Mouse (Mus musculus) frontal cortex, postnatal 25 days (tissue): Measurements from ENCODE around the gene 9430097D07Rik.

ENCODE experiments used
- DNase-seq, 2 experiments: peaks; one replicate each; pipeline ENCODE4 v3.0.0; 2022; ENCODE audit warnings: low spot score in 2 of 2

The 9430097D07Rik gene

DNA sequence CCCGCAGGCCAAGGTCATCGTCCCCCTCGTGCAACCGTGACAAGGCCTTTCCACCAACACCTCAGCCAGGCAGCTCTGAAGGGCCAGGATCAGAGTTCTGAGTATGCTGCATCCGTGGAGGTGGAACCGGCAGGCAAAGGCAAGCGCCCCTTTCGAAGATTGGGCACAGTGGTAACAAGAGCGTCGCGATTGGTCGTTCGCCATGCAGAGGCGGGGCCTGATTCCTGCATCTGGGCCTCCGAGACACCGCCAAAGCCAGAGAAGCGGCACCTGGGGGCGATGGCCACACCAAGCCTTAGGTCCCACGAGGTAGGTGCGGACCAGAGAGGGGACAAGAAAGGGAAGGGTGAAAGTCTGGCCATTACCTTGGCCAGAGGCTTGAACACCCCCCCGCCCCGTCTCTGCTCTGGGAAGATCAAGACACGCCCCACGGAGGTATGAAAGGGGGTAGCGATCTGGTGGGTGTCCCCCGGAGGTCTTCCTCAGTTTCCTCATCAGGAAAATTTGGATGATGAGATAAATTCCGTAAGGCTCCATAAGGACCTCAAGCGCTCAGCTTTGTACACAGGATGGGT lies at the start of gene 9430097D07Rik:
9430097D07Rik (minus strand) TSS at position 99 of the 575 bp plus-strand sequence.
- DNase-seq = peak; percentile 52 to 66

DNA sequence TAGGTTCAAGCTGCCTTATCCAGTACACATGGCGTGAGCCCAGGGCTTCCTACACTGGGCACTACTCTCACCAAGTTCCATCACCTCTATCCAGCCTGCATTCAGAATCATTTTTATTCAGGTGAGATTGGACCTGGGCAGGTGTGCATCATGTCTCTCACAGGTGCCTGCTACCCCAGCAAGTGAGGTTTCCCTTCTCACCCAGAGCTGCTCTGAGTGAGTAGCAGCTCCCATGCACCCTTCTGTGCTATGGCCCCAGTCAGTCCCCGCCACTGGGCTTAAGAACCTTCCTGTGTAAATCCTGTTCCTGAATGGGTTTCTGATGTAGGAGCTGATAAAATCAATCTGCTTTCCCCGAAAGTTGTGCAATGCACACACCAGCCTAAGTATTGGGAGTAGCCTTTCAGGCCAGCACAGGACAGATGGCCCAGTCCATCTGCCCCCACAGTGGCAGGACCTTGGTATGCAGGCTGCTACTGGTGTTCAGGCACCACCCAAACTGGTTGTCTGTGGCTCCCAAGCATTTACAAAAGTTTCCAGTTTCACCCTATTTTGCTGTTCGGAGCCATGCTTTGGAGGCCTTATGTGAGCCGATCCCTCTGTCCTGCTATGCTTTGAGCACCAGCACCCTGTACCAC lies 48.7 kb upstream of the 9430097D07Rik start:
- DNase-seq = no peak

- no peak for DNase-seq
These were observed 46.0 kb upstream of the 9430097D07Rik start, which contains the start of gene Ak1 for GRCm38 (mm10) chr2:32621517-32621859. Gene Ak1, plus strand, starts transcription at chr2:32621758.

GRCm38 (mm10) chr2:32620682-32621516 lies 45.4 kb upstream of the 9430097D07Rik start:
- no peak for DNase-seq

DNA sequence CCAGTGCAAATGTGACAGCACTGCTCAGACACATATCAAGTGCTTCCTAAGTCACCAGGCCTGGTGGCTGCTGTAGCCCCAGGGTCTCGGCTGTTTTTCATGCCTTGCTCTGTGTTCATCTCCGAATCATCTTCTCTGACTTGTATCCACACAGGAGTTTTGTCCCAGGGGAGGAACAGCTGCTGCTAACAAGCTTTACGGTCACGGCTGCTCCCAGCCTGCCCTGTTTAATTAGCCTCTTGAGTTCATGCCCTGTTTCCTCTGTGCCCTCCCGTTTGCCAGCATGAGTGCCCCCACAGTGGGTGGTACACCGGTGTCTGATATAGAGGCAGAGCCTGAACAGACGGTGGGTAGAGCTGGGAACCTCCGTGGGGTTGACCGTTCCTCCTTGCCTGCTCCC lies 42.6 kb upstream of the 9430097D07Rik start:
- no peak for DNase-seq

GRCm38 (mm10) chr2:32617601-32618000 lies 42.1 kb upstream of the 9430097D07Rik start:
- no peak for DNase-seq

- no peak for DNase-seq
These were observed 41.6 kb upstream of the 9430097D07Rik start for GRCm38 (mm10) chr2:32617109-32617508.

- no peak for DNase-seq
These were observed 36.8 kb upstream of the 9430097D07Rik start for GRCm38 (mm10) chr2:32612274-32612673.

DNA sequence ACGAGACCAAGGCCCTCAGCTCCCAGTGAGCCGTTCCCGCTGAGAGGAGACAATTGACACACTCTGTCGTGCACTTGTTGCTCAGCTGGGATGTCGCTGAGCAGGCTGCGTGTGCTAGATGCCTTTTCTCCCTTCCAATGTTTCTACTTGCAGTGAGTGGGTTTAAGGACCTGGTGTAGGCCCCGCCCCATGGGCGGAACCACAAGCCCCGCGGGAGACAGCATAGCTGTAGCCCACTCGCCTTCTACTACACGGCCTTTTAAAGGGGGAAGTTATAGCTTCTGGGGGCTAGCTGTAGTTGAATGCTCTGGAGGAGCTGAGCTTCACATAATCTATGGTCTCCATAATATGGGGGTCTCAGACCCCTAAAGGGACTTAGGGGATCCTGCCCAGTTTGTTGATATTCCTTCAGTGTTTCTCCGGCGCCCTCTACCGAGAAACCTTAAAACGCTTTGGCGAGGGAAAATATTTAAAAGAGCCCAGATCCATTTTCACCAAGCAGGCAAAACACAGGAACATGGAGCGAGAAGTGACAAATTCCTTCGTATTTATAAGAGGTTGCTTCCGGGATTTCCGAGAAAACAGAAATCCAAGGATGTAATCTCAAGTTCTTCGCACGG lies 35.2 kb upstream of the 9430097D07Rik start:
- DNase-seq = no peak

- DNase-seq = no peak
These were observed 33.4 kb upstream of the 9430097D07Rik start for GRCm38 (mm10) chr2:32608778-32609435.

DNA sequence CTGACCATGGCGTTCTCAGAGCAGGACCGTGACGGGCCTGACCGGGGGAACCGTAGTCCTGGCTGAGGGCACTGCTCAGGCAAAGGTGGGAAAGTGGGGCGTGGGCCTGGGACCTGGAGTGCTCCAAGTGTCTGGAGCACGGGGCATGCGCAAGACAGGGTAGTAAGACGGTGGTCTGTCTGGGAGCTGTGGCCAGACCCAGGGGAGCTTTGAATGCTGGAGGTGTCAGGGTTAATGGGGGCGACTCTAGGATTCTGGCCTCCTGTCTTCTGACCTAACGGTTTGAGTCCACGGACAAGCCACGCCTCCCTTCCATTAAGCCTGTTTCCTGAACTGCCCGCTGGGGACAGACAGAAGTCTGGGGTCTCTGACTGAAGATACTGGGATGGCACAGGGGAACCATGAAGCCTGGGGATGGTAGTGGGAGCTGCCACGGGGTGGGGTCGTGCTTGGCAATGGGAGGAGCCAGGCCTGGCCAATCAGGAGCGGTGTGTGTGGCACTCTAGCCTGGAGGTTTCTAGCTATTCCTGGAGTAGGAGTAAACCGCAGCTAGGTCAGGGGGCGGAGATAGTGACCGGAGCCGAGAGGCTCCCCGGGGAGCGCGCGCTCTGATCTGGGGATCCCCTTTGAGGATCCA lies 32.8 kb upstream of the 9430097D07Rik start:
- no peak for DNase-seq

GRCm38 (mm10) chr2:32607262-32607947 lies 31.9 kb upstream of the 9430097D07Rik start:
- DNase-seq = no peak

- DNase-seq = no peak
These were observed 31.0 kb upstream of the 9430097D07Rik start for GRCm38 (mm10) chr2:32606161-32607142.

DNA sequence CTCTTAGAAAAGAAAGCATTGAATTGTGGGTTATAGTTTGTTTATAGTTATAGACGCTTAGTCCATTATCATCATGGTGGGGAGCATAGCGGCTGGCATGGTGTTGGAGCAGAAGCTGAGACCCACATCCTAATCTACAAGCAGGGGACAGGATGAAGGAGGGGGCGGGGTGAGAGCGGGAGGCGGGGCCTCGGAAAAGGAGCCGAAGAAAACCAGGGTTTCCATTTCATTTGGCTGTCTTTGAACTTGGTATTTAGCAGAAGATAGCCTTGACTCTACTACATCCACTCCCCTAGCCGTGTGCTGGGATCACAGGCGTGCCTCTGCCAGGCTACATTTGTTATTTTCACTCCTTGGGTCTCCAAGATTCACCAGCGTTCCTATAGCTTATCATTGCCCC lies 29.1 kb upstream of the 9430097D07Rik start:
- no peak for DNase-seq

DNA sequence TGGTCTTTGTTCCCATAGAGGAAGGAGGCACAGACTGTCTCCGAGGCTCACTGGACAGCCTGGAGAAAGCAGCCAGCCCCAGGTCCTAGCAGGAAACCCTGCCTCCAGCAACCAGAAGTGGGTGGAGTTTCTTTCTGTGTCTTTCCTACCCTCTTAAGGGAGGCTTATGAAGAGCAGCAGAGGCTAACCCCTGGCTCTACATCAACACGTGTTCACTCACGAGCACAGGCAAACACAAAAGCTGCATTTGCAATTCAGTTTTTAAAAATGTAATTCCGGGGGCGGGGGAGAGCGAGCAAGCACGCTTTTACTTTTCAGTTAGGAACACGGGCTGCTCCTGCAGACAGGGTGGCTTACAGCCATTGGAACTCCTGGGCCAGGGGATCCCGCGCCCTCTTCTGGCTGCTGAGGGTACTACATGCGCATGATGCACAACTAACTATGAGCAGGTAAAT lies 27.1 kb upstream of the 9430097D07Rik start:
- DNase-seq = peak; percentile 87 to 95

DNA sequence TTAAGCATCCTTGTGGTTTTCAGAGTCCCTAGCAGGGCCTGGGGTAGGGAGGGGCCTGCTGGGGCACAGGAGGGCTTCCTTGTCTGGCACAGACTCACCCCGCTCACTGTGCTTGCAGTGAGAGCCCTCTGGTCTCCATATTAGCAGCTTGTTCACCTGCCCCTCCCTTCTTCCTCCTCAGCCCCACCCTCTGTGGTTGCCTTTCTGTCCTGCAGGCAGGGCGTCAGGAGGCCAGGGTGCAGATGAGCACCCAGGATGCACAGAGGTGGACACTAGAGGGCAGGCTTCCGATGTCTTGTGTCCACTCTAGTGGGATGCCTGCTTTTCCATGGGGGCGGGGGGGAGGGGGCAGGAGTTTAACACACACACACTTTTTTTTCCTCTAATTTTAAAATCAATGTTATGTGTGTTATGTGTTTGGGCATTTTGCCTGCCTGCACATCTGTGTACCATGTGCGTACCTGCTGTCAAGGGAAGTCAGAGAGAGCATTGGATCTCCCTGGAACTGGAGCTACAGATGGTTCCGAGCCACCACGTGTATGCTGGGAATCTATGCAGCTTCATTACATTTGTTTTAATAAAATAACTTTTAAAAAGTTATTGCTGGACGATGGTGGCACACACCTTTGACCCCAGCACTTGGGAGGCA lies 26.1 kb upstream of the 9430097D07Rik start:
- no peak for DNase-seq

DNA sequence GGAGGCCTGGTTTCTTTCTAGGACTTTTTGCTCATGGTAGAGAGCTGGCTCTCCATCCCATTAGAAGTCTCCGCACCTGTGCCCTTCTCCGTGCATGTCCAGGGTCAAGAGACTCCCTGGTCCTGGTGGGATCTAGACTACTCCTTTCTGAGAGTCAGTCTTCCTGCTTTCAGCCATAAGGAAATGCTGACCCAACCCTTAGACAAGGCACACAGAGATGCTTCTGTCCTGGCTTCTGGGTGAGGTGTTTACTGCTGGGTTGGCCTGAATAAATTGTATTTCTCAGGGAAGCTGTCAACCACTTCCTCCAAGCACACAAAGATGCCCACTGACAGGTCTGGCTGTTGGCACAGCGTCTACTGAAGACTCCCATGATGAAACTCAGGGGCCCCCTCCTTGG lies 23.9 kb upstream of the 9430097D07Rik start, which contains the start of gene St6galnac6:
St6galnac6 (plus strand) TSS at position 301 of the 400 bp plus-strand sequence.
- no peak for DNase-seq

GRCm38 (mm10) chr2:32598506-32598905 lies 23.0 kb upstream of the 9430097D07Rik start:
- no peak for DNase-seq

- no peak for DNase-seq
These were observed 22.2 kb upstream of the 9430097D07Rik start for GRCm38 (mm10) chr2:32597699-32598098.
